Mouse (Mus musculus) CH12.LX (cell line): ENCODE measurements around the gene Fgd6. TPM values are rescaled to one million over a fixed set of nuclear protein-coding genes. Genes with fewer than 3 reads are reported as not detected.

Experiments
- DNase-seq: peaks from one replicate; pipeline ENCODE4 v3.0.0-alpha.2; 2013; ENCODE audit errors: extremely low read depth
- H3K27ac ChIP-seq: 2 replicates; pipeline ENCODE4 v1.5.1; 2012; ENCODE audit warnings: low read depth, mild to moderate bottlenecking, control low read depth, moderate library complexity; ENCODE audit not compliant: insufficient read depth
- H3K27me3 ChIP-seq: replicated peaks from 2 replicates; pipeline ENCODE3; 2012; ENCODE audit warnings: inconsistent platforms
- H3K36me3 ChIP-seq, 2 experiments: replicated peaks in 1 of 2; 2 replicates each; pipeline versions ENCODE3 to v1.6.1; 2012; ENCODE audit warnings: inconsistent platforms in 1 of 2, low read length in 1 of 2, mild to moderate bottlenecking in 1 of 2, mixed read lengths in 1 of 2, moderate library complexity in 1 of 2; ENCODE audit not compliant: control insufficient read depth in 1 of 2, insufficient read depth in 1 of 2
- H3K4me1 ChIP-seq, 2 experiments: 2 replicates each; pipeline ENCODE4 v1.6.1; 2012; ENCODE audit warnings: inconsistent platforms in 1 of 2, moderate library complexity in 1 of 2; ENCODE audit not compliant: insufficient read depth in 2 of 2, control insufficient read depth in 1 of 2
- H3K4me2 ChIP-seq: 2 replicates; pipeline ENCODE4 v1.6.1; 2012; ENCODE audit warnings: low read depth, mild to moderate bottlenecking, control low read depth; ENCODE audit not compliant: poor library complexity, insufficient read depth, severe bottlenecking
- H3K4me3 ChIP-seq, 3 experiments: fragments of 150-350 bp in 1 of 3; sonication (generic) in 1 of 3; replicated peaks in 1 of 3; 2 replicates each; pipeline versions ENCODE3 to v1.5.1; 2011 to 2012; ENCODE audit warnings: low read depth in 2 of 3, low read length in 2 of 3, mild to moderate bottlenecking in 2 of 3, moderate library complexity in 2 of 3, control low read depth in 1 of 3, improper control_type of control experiment in 1 of 3, inconsistent platforms in 1 of 3, mixed read lengths in 1 of 3; ENCODE audit not compliant: poor library complexity in 1 of 3
- H3K79me2 ChIP-seq: replicated peaks from 2 replicates; pipeline ENCODE4 v1.6.1; 2012; ENCODE audit warnings: mild to moderate bottlenecking, moderate library complexity; ENCODE audit not compliant: control insufficient read depth, poor library complexity, insufficient read depth, severe bottlenecking; ENCODE audit errors: extremely low read depth
- H3K9ac ChIP-seq: 2 replicates; pipeline ENCODE4 v1.6.1; 2012; ENCODE audit warnings: low read depth, mild to moderate bottlenecking, control low read depth, moderate library complexity; ENCODE audit not compliant: insufficient read depth
- H3K9me3 ChIP-seq: replicated peaks from 2 replicates; pipeline ENCODE3; 2012; ENCODE audit warnings: low read length, inconsistent platforms, mixed read lengths
- BHLHE40 ChIP-seq: IDR thresholded peaks from 2 replicates; pipeline ENCODE4 v1.6.1; 2011; ENCODE audit warnings: mild to moderate bottlenecking, low read depth, low read length, improper control_type of control experiment
- CHD1 ChIP-seq: IDR thresholded peaks from 2 replicates; pipeline ENCODE4 v1.6.1; 2012; ENCODE audit warnings: low read depth, low read length, improper control_type of control experiment, inconsistent platforms
- ELF1 ChIP-seq: IDR thresholded peaks from 2 replicates; pipeline ENCODE4 v1.6.1; 2014; ENCODE audit warnings: low read depth, mild to moderate bottlenecking, inconsistent platforms, low read length, improper control_type of control experiment
- EP300 ChIP-seq: IDR thresholded peaks from 2 replicates; pipeline ENCODE4 v1.6.1; 2011; ENCODE audit warnings: low read length, improper control_type of control experiment
- GABPA ChIP-seq: IDR thresholded peaks from 2 replicates; pipeline ENCODE4 v1.6.1; 2012; ENCODE audit warnings: low read depth, low read length, improper control_type of control experiment, inconsistent platforms; ENCODE audit not compliant: insufficient replicate concordance
- HCFC1 ChIP-seq: IDR thresholded peaks from 2 replicates; pipeline ENCODE4 v1.6.1; 2012; ENCODE audit warnings: low read depth, mild to moderate bottlenecking, inconsistent platforms, low read length, improper control_type of control experiment
- IRF4 ChIP-seq: IDR thresholded peaks from 2 replicates; pipeline ENCODE4 v1.6.1; 2014; ENCODE audit warnings: low read depth, mild to moderate bottlenecking, inconsistent platforms, low read length, improper control_type of control experiment
- JUN ChIP-seq: IDR thresholded peaks from 2 replicates; pipeline ENCODE4 v1.6.1; 2011; ENCODE audit warnings: low read depth, mild to moderate bottlenecking, low read length, improper control_type of control experiment, moderate library complexity; ENCODE audit not compliant: insufficient read depth
- JUND ChIP-seq: conservative IDR thresholded peaks from 2 replicates; pipeline ENCODE4 v1.6.1; 2011; ENCODE audit warnings: low read depth, low read length, improper control_type of control experiment
- KAT2A ChIP-seq: IDR thresholded peaks from 2 replicates; pipeline ENCODE4 v1.6.1; 2012; ENCODE audit warnings: low read length, improper control_type of control experiment, inconsistent platforms; ENCODE audit not compliant: insufficient replicate concordance
- MAX ChIP-seq: IDR thresholded peaks from 2 replicates; pipeline ENCODE4 v1.6.1; 2011; ENCODE audit warnings: low read length, improper control_type of control experiment
- MAZ ChIP-seq: IDR thresholded peaks from 2 replicates; pipeline ENCODE4 v1.6.1; 2012; ENCODE audit warnings: low read depth, mild to moderate bottlenecking, inconsistent platforms, low read length, improper control_type of control experiment, moderate library complexity
- MXI1 ChIP-seq: IDR thresholded peaks from 2 replicates; pipeline ENCODE4 v1.6.1; 2011; ENCODE audit warnings: mild to moderate bottlenecking, low read depth, low read length, improper control_type of control experiment
- MYC ChIP-seq: IDR thresholded peaks from 2 replicates; pipeline ENCODE4 v1.6.1; 2011; ENCODE audit warnings: low read depth, mild to moderate bottlenecking, improper control_type of control experiment, low read length
- NELFE ChIP-seq: IDR thresholded peaks from 2 replicates; pipeline ENCODE4 v1.6.1; 2011; ENCODE audit warnings: low read depth, low read length, improper control_type of control experiment
- NRF1 ChIP-seq: IDR thresholded peaks from 2 replicates; pipeline ENCODE4 v1.6.1; 2014; ENCODE audit warnings: low read depth, mild to moderate bottlenecking, inconsistent platforms, low read length, improper control_type of control experiment, moderate library complexity
- POLR2AphosphoS2 ChIP-seq: IDR thresholded peaks from 2 replicates; pipeline ENCODE4 v1.6.1; 2011; ENCODE audit warnings: low read depth, low read length, improper control_type of control experiment
- RAD21 ChIP-seq: IDR thresholded peaks from 2 replicates; pipeline ENCODE4 v1.6.1; 2011; ENCODE audit warnings: low read depth, mild to moderate bottlenecking, low read length, improper control_type of control experiment, moderate library complexity
- SIN3A ChIP-seq: IDR thresholded peaks from 2 replicates; pipeline ENCODE4 v1.6.1; 2012; ENCODE audit warnings: low read length, improper control_type of control experiment, inconsistent platforms
- SMC3 ChIP-seq: IDR thresholded peaks from 2 replicates; pipeline ENCODE4 v1.6.1; 2011; ENCODE audit warnings: low read depth, low read length, improper control_type of control experiment
- TBP ChIP-seq: conservative IDR thresholded peaks from 2 replicates; pipeline ENCODE4 v1.6.1; 2011; ENCODE audit warnings: low read depth, low read length, improper control_type of control experiment
- TCF12 ChIP-seq: IDR thresholded peaks from 2 replicates; pipeline ENCODE4 v1.6.1; 2014; ENCODE audit warnings: low read depth, mild to moderate bottlenecking, inconsistent platforms, low read length, improper control_type of control experiment
- UBTF ChIP-seq: IDR thresholded peaks from 2 replicates; pipeline ENCODE4 v1.6.1; 2012; ENCODE audit warnings: low read depth, mild to moderate bottlenecking, inconsistent platforms, low read length, improper control_type of control experiment, moderate library complexity
- USF2 ChIP-seq: conservative IDR thresholded peaks from 2 replicates; pipeline ENCODE4 v1.6.1; 2011; ENCODE audit warnings: low read depth, low read length, improper control_type of control experiment
- ZKSCAN1 ChIP-seq: IDR thresholded peaks from 2 replicates; pipeline ENCODE4 v1.6.1; 2012; ENCODE audit warnings: low read depth, inconsistent platforms, low read length, improper control_type of control experiment, borderline replicate concordance
- ZMIZ1 ChIP-seq: IDR thresholded peaks from 2 replicates; pipeline ENCODE4 v1.6.1; 2012; ENCODE audit warnings: low read depth, mild to moderate bottlenecking, inconsistent platforms, low read length, improper control_type of control experiment
- ZNF384 ChIP-seq: IDR thresholded peaks from 2 replicates; pipeline ENCODE4 v1.6.1; 2012; ENCODE audit warnings: low read depth, low read length, improper control_type of control experiment, inconsistent platforms
- dilution Hi-C: fragments of 300-500 bp; cut with MboI; formaldehyde crosslinking; loops from 2 replicates; pipeline ENCODE4 v1.14.3; 2020; ENCODE audit warnings: low sequenced_read_pairs; ENCODE audit not compliant: extremely low pct_unique_long_range_greater_than_20kb, extremely low pct_ligation_motif_present
- in situ Hi-C: fragments of 300-500 bp; cut with MboI; formaldehyde crosslinking; loops from 3 replicates; pipeline ENCODE4 v1.14.3; 2019; ENCODE audit warnings: low sequenced_read_pairs, low pct_ligation_motif_present, low pct_unique_long_range_greater_than_20kb, mixed read lengths
- polyA plus RNA-seq: library from polyadenylated mRNA; unstranded; fragments of >175 nt; gene quantifications from 2 replicates; pipeline ENCODE4 v1.2.1, GENCODE M21; 2012; ENCODE audit warnings: low read depth; ENCODE audit not compliant: insufficient read length
- total RNA-seq, 2 experiments: library from RNA; depleted of rRNA; stranded (reverse); fragments of 300-350 nt in 1 of 2; fragments of >200 nt in 1 of 2; gene quantifications; 2 replicates each; pipeline ENCODE4 v1.2.3; 2012 to 2014

The Fgd6 gene
- total and polyA plus RNA-seq, 3 experiments: 3.3 to 7.2 (median 5.0) TPM

DNA sequence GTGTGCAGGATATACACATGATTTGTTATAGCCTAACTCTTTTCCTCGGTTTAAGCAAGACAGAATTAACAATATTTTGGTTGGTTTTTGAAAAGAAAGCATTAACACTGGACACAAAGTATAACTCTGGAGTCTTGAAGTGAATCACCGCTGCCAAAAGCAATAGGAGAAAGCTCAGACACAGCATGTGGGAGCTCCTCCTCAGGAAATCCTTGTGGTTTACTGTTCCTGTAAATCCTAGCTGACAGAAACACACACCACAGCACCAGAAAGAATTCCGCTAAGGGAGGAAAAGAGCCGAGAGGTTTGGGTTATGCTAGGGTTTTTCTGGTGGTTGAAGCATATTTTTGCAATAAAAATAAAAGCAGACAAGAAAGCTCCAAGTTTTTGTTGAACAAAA, 21.6 kb upstream of the Fgd6 start:
- Histone ChIP-seq H3K27ac (no peak overlapping the region), H3K9me3 (no peaks in the 10 kb centered on the region), H3K79me2 (peaks cover 11% of the 10 kb centered on the region), H3K4me1 (no peaks in the 10 kb centered on the region), H3K9ac (no peak overlapping the region), H3K4me3 (no peak overlapping the region), H3K27me3 (no peaks in the 10 kb centered on the region), H3K36me3 (peaks cover 0 to 21% of the 10 kb centered on the region in 2 experiments), H3K4me2 (no peak overlapping the region)
- dilution Hi-C loops (no loop called here), in situ Hi-C loops (no loop called here)
- TF ChIP-seq GABPA: no peak
- no peak for TF ChIP-seq TBP
- no peak for TF ChIP-seq SIN3A
- no peak for TF ChIP-seq ELF1
- TF ChIP-seq ZMIZ1: no peak
- no peak for TF ChIP-seq MAX
- TF ChIP-seq MAZ: no peak
- TF ChIP-seq POLR2AphosphoS2: no peak
- no peak for TF ChIP-seq JUN
- no peak for TF ChIP-seq MYC
- TF ChIP-seq USF2: no peak
- TF ChIP-seq MXI1: no peak
- TF ChIP-seq KAT2A: no peak
- TF ChIP-seq TCF12: no peak
- TF ChIP-seq HCFC1: no peak
- no peak for TF ChIP-seq ZKSCAN1
- no peak for TF ChIP-seq CHD1
- no peak for TF ChIP-seq EP300
- DNase-seq: no peak

GRCm38 (mm10) chr10:94017455-94017854, 18.3 kb upstream of the Fgd6 start:
- Histone ChIP-seq H3K27me3 (no peaks in the 10 kb centered on the region), H3K4me2 (no peak overlapping the region), H3K27ac (no peak overlapping the region), H3K4me1 (peaks cover 0 to 9% of the 10 kb centered on the region in 2 experiments; a peak in 1 of 4 replicates), H3K4me3 (no peak overlapping the region), H3K79me2 (peaks cover 8% of the 10 kb centered on the region), H3K36me3 (peaks cover 0 to 19% of the 10 kb centered on the region in 2 experiments), H3K9me3 (no peaks in the 10 kb centered on the region), H3K9ac (no peak overlapping the region)
- dilution Hi-C loops (no loop called here), in situ Hi-C loops (no loop called here)
- TF ChIP-seq UBTF (no peak), JUN (no peak), MYC (no peak), BHLHE40 (no peak), POLR2AphosphoS2 (no peak), SIN3A (no peak), ZNF384 (no peak), EP300 (no peak), IRF4 (no peak), SMC3 (no peak), ZKSCAN1 (no peak), KAT2A (no peak), RAD21 (no peak), NELFE (no peak), JUND (no peak), MAX (no peak), USF2 (no peak), NRF1 (no peak)
- no peak for DNase-seq
